Mouse (Mus musculus) adrenal gland, adult 8-10 months (tissue): ENCODE measurements around the gene Vps45. TPM values are rescaled to one million over a fixed set of nuclear protein-coding genes. Genes with fewer than 3 reads are reported as not detected.
"Not testable (repeated sequence)": the region's sequence is repeated elsewhere in the genome, so short reads cannot be mapped to it uniquely, and the experiment has no call there.

Experiments
- DNase-seq: peaks from one replicate; pipeline ENCODE4 v3.0.0; 2022
- total RNA-seq, 4 experiments: library from RNA; stranded (reverse); gene quantifications; 2 replicates each; pipeline ENCODE4 v1.2.4; 2022

Vps45 gene
- total RNA-seq, 4 experiments from 2014 or later, result 29.7 to 49.0 (median 34.9) TPM

GRCm38 (mm10) chr3:96078066-96078465 is 19.8 kb upstream of the Vps45 start:
- no peak for DNase-seq

GRCm38 (mm10) chr3:96072921-96073486 is 14.7 kb upstream of the Vps45 start:
- no peak for DNase-seq

- DNase-seq, result no peak
Observed at GRCm38 (mm10) chr3:96070241-96070640, 12.0 kb upstream of the Vps45 start.

GRCm38 (mm10) chr3:96069542-96069941 is 11.3 kb upstream of the Vps45 start:
- DNase-seq, result no peak

GRCm38 (mm10) chr3:96069046-96069445 is 10.8 kb upstream of the Vps45 start:
- DNase-seq, result no peak

GRCm38 (mm10) chr3:96066741-96067140 is 8.5 kb upstream of the Vps45 start:
- DNase-seq, result no peak

- peak; percentile 23 for DNase-seq
Observed at GRCm38 (mm10) chr3:96065754-96066375, 7.6 kb upstream of the Vps45 start.

GRCm38 (mm10) chr3:96065147-96065546 is 6.9 kb upstream of the Vps45 start:
- no peak for DNase-seq

GRCm38 (mm10) chr3:96064217-96064616 is 6.0 kb upstream of the Vps45 start:
- no peak for DNase-seq

- no peak for DNase-seq
Observed at GRCm38 (mm10) chr3:96063299-96063698, 5.0 kb upstream of the Vps45 start.

GRCm38 (mm10) chr3:96060146-96060545 is 1.9 kb upstream of the Vps45 start:
- DNase-seq, result no peak

GRCm38 (mm10) chr3:96057747-96058204 is 490 bp downstream of the Vps45 start:
- peak; percentile 81 for DNase-seq

GRCm38 (mm10) chr3:96056031-96056430 is 2.2 kb downstream of the Vps45 start:
- no peak for DNase-seq

- DNase-seq, result no peak
Observed at GRCm38 (mm10) chr3:96055294-96055693, 3.0 kb downstream of the Vps45 start.

- no peak for DNase-seq
Observed at GRCm38 (mm10) chr3:96051839-96052238, 6.4 kb downstream of the Vps45 start.

GRCm38 (mm10) chr3:96051186-96051585 is 7.1 kb downstream of the Vps45 start:
- DNase-seq, result no peak

- no peak for DNase-seq
Observed at GRCm38 (mm10) chr3:96050779-96051178, 7.5 kb downstream of the Vps45 start.

- not testable (repeated sequence) for DNase-seq
Observed at GRCm38 (mm10) chr3:96044559-96044958, 13.7 kb downstream of the Vps45 start.

- no peak for DNase-seq
Observed at GRCm38 (mm10) chr3:96043104-96043503, 15.2 kb downstream of the Vps45 start.

GRCm38 (mm10) chr3:96041079-96041478 is 17.2 kb downstream of the Vps45 start:
- DNase-seq, result no peak

GRCm38 (mm10) chr3:96040663-96041006 is 17.6 kb downstream of the Vps45 start:
- DNase-seq, result no peak

GRCm38 (mm10) chr3:96039857-96040662 is 18.2 kb downstream of the Vps45 start:
- no peak for DNase-seq

- DNase-seq, result no peak
Observed at GRCm38 (mm10) chr3:96038851-96039250, 19.4 kb downstream of the Vps45 start.

- no peak for DNase-seq
Observed at GRCm38 (mm10) chr3:96038156-96038555, 20.1 kb downstream of the Vps45 start.
